Mouse (Mus musculus): ENCODE measurements at regions not wholly inside any gene's neighbourhood (a gene's known extent, or its start where the extent isn't known, plus 50 kb on each side); places are given as distances from the start of the nearest gene placed in this dataset.

GRCm38 (mm10) chr9:24833766-24834165 is 59.7 kb upstream of the Tbx20 start:
- Histone ChIP-seq H3K9me3 (ENCODE audit: control insufficient read depth, low read depth, low read length) (no peaks in the 10 kb centered on the region), H3K27ac (ENCODE audit: low read length) (no peak overlapping the region), H3K4me3 (ENCODE audit: low read depth, low read length) (no peak overlapping the region), H3K36me3 (ENCODE audit: control insufficient read depth, insufficient read depth, low read length) (no peaks in the 10 kb centered on the region), H3K4me1 (ENCODE audit: control insufficient read depth, insufficient read depth, low read length) (no peaks in the 10 kb centered on the region), H3K9ac (replicated peaks; ENCODE audit: low read depth, low read length) (no peak overlapping the region), H3K4me2 (replicated peaks; ENCODE audit: low read depth, low read length) (no peak overlapping the region), H3K27me3 (ENCODE audit: control insufficient read depth, insufficient read depth, low read length) (no peaks in the 10 kb centered on the region)
- 64% methylated on average over 7 of the region's 7 CpGs for WGBS
- no peak for ATAC-seq (ENCODE audit: insufficient number of reproducible peaks, insufficient read depth, low FRiP score, low read depth)

- no peak overlapping the region for H3K9ac ChIP-seq (replicated peaks; ENCODE audit: low read depth, low read length)
- H3K27ac ChIP-seq (ENCODE audit: low read length): no peak overlapping the region
- no peak overlapping the region for H3K4me3 ChIP-seq (ENCODE audit: low read depth, low read length)
- H3K36me3 ChIP-seq (ENCODE audit: control insufficient read depth, insufficient read depth, low read length): no peaks in the 10 kb centered on the region
- H3K27me3 ChIP-seq (ENCODE audit: control insufficient read depth, insufficient read depth, low read length): no peaks in the 10 kb centered on the region
- no peaks in the 10 kb centered on the region for H3K4me1 ChIP-seq (ENCODE audit: control insufficient read depth, insufficient read depth, low read length)
- H3K9me3 ChIP-seq (ENCODE audit: control insufficient read depth, low read depth, low read length): no peaks in the 10 kb centered on the region
- H3K4me2 ChIP-seq (replicated peaks; ENCODE audit: low read depth, low read length): no peak overlapping the region
- no peak for ATAC-seq (ENCODE audit: insufficient number of reproducible peaks, insufficient read depth, low FRiP score, low read depth)
- 50% methylated on average over 7 of the region's 7 CpGs for WGBS
Observed at GRCm38 (mm10) chr9:24848210-24848609, 74.1 kb upstream of the Tbx20 start.

- WGBS: 38% methylated on average over 2 of the region's 2 CpGs
- Histone ChIP-seq H3K36me3 (ENCODE audit: control insufficient read depth, insufficient read depth, low read length) (no peaks in the 10 kb centered on the region), H3K9ac (replicated peaks; ENCODE audit: low read depth, low read length) (no peak overlapping the region), H3K9me3 (ENCODE audit: control insufficient read depth, low read depth, low read length) (no peaks in the 10 kb centered on the region), H3K4me3 (ENCODE audit: low read depth, low read length) (no peak overlapping the region), H3K4me1 (ENCODE audit: control insufficient read depth, insufficient read depth, low read length) (no peaks in the 10 kb centered on the region), H3K4me2 (replicated peaks; ENCODE audit: low read depth, low read length) (no peak overlapping the region), H3K27ac (ENCODE audit: low read length) (no peak overlapping the region), H3K27me3 (ENCODE audit: control insufficient read depth, insufficient read depth, low read length) (no peaks in the 10 kb centered on the region)
- no peak for ATAC-seq (ENCODE audit: insufficient number of reproducible peaks, insufficient read depth, low FRiP score, low read depth)
Observed at GRCm38 (mm10) chr9:24859459-24859858, 85.4 kb upstream of the Tbx20 start.

GRCm38 (mm10) chr9:24866390-24867173 is 92.5 kb upstream of the Tbx20 start:
- WGBS: 54% methylated on average over 4 of the region's 4 CpGs
- no peak overlapping the region for H3K4me2 ChIP-seq (replicated peaks; ENCODE audit: low read depth, low read length)
- no peaks in the 10 kb centered on the region for H3K9me3 ChIP-seq (ENCODE audit: control insufficient read depth, low read depth, low read length)
- no peak for ATAC-seq (ENCODE audit: insufficient number of reproducible peaks, insufficient read depth, low FRiP score, low read depth)
- no peaks in the 10 kb centered on the region for H3K27me3 ChIP-seq (ENCODE audit: control insufficient read depth, insufficient read depth, low read length)
- no peak overlapping the region for H3K4me3 ChIP-seq (ENCODE audit: low read depth, low read length)
- no peak overlapping the region for H3K9ac ChIP-seq (replicated peaks; ENCODE audit: low read depth, low read length)
- no peak overlapping the region for H3K27ac ChIP-seq (ENCODE audit: low read length)
- H3K4me1 ChIP-seq (ENCODE audit: control insufficient read depth, insufficient read depth, low read length): no peaks in the 10 kb centered on the region
- H3K36me3 ChIP-seq (ENCODE audit: control insufficient read depth, insufficient read depth, low read length): no peaks in the 10 kb centered on the region

- Histone ChIP-seq H3K27me3 (ENCODE audit: control insufficient read depth, insufficient read depth, low read length) (no peaks in the 10 kb centered on the region), H3K36me3 (ENCODE audit: control insufficient read depth, insufficient read depth, low read length) (no peaks in the 10 kb centered on the region), H3K4me1 (ENCODE audit: control insufficient read depth, insufficient read depth, low read length) (no peaks in the 10 kb centered on the region), H3K4me3 (ENCODE audit: low read depth, low read length) (no peak overlapping the region), H3K9ac (replicated peaks; ENCODE audit: low read depth, low read length) (no peak overlapping the region), H3K9me3 (ENCODE audit: control insufficient read depth, low read depth, low read length) (no peaks in the 10 kb centered on the region), H3K4me2 (replicated peaks; ENCODE audit: low read depth, low read length) (no peak overlapping the region), H3K27ac (ENCODE audit: low read length) (no peak overlapping the region)
- WGBS: 91% methylated on average over 1 of the region's 1 CpGs
- ATAC-seq (ENCODE audit: insufficient number of reproducible peaks, insufficient read depth, low FRiP score, low read depth): no peak
Observed at GRCm38 (mm10) chr9:24868746-24869145, 94.6 kb upstream of the Tbx20 start.

DNA sequence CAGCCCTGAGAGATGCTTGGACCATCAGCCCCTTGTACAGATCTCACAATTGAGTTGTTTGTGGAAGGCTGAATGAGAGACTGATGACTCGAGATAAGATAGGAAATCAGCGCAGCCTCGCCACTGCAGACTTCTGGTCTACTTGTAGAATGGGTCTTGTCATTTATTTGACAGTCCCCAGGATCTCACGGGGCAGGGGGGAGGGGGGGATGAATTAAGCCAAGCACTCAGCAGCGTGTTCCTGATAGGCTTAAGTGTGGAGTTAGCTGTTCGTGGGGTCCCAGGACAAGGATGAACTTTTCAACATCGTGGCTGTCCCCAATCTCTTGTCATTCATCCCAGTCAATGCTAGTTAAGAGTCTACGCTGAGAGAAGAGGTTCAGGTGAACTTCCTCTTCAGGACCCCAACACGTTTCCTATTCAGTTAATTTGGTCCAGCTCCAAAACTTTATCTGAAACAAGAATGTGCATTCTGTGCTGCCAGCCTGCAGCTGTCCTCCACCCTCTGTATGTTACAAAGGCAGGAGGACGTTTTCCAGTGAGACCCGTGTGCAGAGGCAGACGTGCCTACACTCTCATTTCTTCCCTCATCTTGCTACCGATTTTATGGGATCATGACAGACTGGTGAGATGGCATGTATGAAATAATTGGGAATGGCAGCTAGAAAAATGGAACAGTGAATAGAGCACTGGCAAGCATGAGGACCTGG is 100.5 kb upstream of the Tbx20 start:
- H3K4me3 ChIP-seq (ENCODE audit: low read depth, low read length): no peak overlapping the region
- H3K4me2 ChIP-seq (replicated peaks; ENCODE audit: low read depth, low read length): no peak overlapping the region
- WGBS: 45% methylated on average over 13 of the region's 13 CpGs
- H3K36me3 ChIP-seq (ENCODE audit: control insufficient read depth, insufficient read depth, low read length): no peaks in the 10 kb centered on the region
- H3K27ac ChIP-seq (ENCODE audit: low read length): no peak overlapping the region
- ATAC-seq (ENCODE audit: insufficient number of reproducible peaks, insufficient read depth, low FRiP score, low read depth): no peak
- H3K27me3 ChIP-seq (ENCODE audit: control insufficient read depth, insufficient read depth, low read length): no peaks in the 10 kb centered on the region
- no peak overlapping the region for H3K9ac ChIP-seq (replicated peaks; ENCODE audit: low read depth, low read length)
- no peaks in the 10 kb centered on the region for H3K4me1 ChIP-seq (ENCODE audit: control insufficient read depth, insufficient read depth, low read length)
- H3K9me3 ChIP-seq (ENCODE audit: control insufficient read depth, low read depth, low read length): no peaks in the 10 kb centered on the region

- no peak overlapping the region for H3K4me3 ChIP-seq (ENCODE audit: low read depth, low read length)
- no peaks in the 10 kb centered on the region for H3K27me3 ChIP-seq (ENCODE audit: control insufficient read depth, insufficient read depth, low read length)
- no peaks in the 10 kb centered on the region for H3K36me3 ChIP-seq (ENCODE audit: control insufficient read depth, insufficient read depth, low read length)
- no peaks in the 10 kb centered on the region for H3K4me1 ChIP-seq (ENCODE audit: control insufficient read depth, insufficient read depth, low read length)
- no peak for ATAC-seq (ENCODE audit: insufficient number of reproducible peaks, insufficient read depth, low FRiP score, low read depth)
- H3K9me3 ChIP-seq (ENCODE audit: control insufficient read depth, low read depth, low read length): no peaks in the 10 kb centered on the region
- H3K4me2 ChIP-seq (replicated peaks; ENCODE audit: low read depth, low read length): no peak overlapping the region
- H3K9ac ChIP-seq (replicated peaks; ENCODE audit: low read depth, low read length): no peak overlapping the region
- H3K27ac ChIP-seq (ENCODE audit: low read length): no peak overlapping the region
- 56% methylated on average over 8 of the region's 8 CpGs for WGBS
Observed at GRCm38 (mm10) chr9:24878384-24879174, 104.5 kb upstream of the Tbx20 start.

DNA sequence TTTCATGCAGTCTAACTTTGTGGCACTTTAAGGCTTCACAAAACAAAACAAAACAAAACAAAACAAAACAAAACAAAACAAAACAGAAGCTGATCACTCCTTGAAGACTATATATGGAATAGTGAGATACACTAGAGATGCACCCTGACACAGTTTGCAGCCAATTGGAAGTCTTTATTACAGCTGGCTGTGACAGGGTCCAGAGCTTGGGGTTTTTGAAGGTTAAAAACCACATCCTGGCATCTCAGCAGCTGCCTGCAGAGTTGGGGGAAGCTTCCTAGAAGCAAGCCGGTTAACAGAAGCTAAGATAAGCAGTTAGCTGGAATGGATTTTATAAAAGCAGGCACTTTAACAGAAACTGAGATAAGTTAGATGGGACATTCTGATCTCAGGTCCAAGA is 105.6 kb upstream of the Tbx20 start:
- Histone ChIP-seq H3K4me2 (replicated peaks; ENCODE audit: low read depth, low read length) (no peak overlapping the region), H3K4me1 (ENCODE audit: control insufficient read depth, insufficient read depth, low read length) (no peaks in the 10 kb centered on the region), H3K9ac (replicated peaks; ENCODE audit: low read depth, low read length) (no peak overlapping the region), H3K27ac (ENCODE audit: low read length) (no peak overlapping the region), H3K9me3 (ENCODE audit: control insufficient read depth, low read depth, low read length) (no peaks in the 10 kb centered on the region), H3K36me3 (ENCODE audit: control insufficient read depth, insufficient read depth, low read length) (no peaks in the 10 kb centered on the region), H3K4me3 (ENCODE audit: low read depth, low read length) (no peak overlapping the region), H3K27me3 (ENCODE audit: control insufficient read depth, insufficient read depth, low read length) (no peaks in the 10 kb centered on the region)
- ATAC-seq (ENCODE audit: insufficient number of reproducible peaks, insufficient read depth, low FRiP score, low read depth): no peak
- 47% methylated on average over 1 of the region's 1 CpGs for WGBS
